Mouse (Mus musculus) fat pad, adult 2 months (tissue): ENCODE data around the gene Ybx2.
A peak's percentile ranks its signal among the peaks of the same experiment; 100 is the strongest.
"Not testable (repeated sequence)": the region's sequence is repeated elsewhere in the genome, so short reads cannot be mapped to it uniquely, and the experiment has no call there.

Source experiments
- DNase-seq: peaks from one replicate; pipeline ENCODE4 v3.0.0-alpha.2; 2011; ENCODE audit warnings: low read depth, low spot score; ENCODE audit errors: extremely low read depth

Gene Ybx2

GRCm38 (mm10) chr11:69914917-69915430 is 20.6 kb upstream of the Ybx2 start:
- no peak for DNase-seq

- DNase-seq, result no peak
These were observed 19.6 kb upstream of the Ybx2 start for GRCm38 (mm10) chr11:69915667-69916627.

GRCm38 (mm10) chr11:69916652-69917378 is 18.8 kb upstream of the Ybx2 start:
- not testable (repeated sequence) for DNase-seq

- no peak for DNase-seq
These were observed 18.1 kb upstream of the Ybx2 start for GRCm38 (mm10) chr11:69917379-69917948.

GRCm38 (mm10) chr11:69918118-69918517 is 17.5 kb upstream of the Ybx2 start:
- no peak for DNase-seq

GRCm38 (mm10) chr11:69919053-69919452 is 16.5 kb upstream of the Ybx2 start:
- DNase-seq, result no peak

GRCm38 (mm10) chr11:69919661-69920265 is 15.8 kb upstream of the Ybx2 start:
- DNase-seq, result peak; percentile 74

GRCm38 (mm10) chr11:69920266-69921031 is 15.1 kb upstream of the Ybx2 start:
- no peak for DNase-seq

- DNase-seq, result peak; percentile 99
These were observed 14.2 kb upstream of the Ybx2 start, which contains the start of gene Eif5a for GRCm38 (mm10) chr11:69921114-69922011. TSS of gene Eif5a (minus strand) at chr11:69921958.

- no peak for DNase-seq
These were observed 13.4 kb upstream of the Ybx2 start for GRCm38 (mm10) chr11:69922012-69922756.

GRCm38 (mm10) chr11:69922796-69923195 is 12.8 kb upstream of the Ybx2 start:
- DNase-seq, result no peak

GRCm38 (mm10) chr11:69927501-69927900 is 8.1 kb upstream of the Ybx2 start:
- no peak for DNase-seq

- DNase-seq, result no peak
These were observed 5.9 kb upstream of the Ybx2 start for GRCm38 (mm10) chr11:69929712-69930111.

GRCm38 (mm10) chr11:69930176-69930575 is 5.4 kb upstream of the Ybx2 start:
- not testable (repeated sequence) for DNase-seq

- no peak for DNase-seq
These were observed 4.5 kb upstream of the Ybx2 start for GRCm38 (mm10) chr11:69930967-69931537.

GRCm38 (mm10) chr11:69931769-69932168 is 3.8 kb upstream of the Ybx2 start:
- no peak for DNase-seq

- DNase-seq, result no peak
These were observed 3.3 kb upstream of the Ybx2 start for GRCm38 (mm10) chr11:69932254-69932653.

GRCm38 (mm10) chr11:69933066-69933465 is 2.5 kb upstream of the Ybx2 start:
- no peak for DNase-seq
